Mouse (Mus musculus) embryonic facial prominence, embryonic 15.5 days (tissue): ENCODE measurements around the gene Agrn. TPM values are rescaled to one million over a fixed set of nuclear protein-coding genes. Genes with fewer than 3 reads are reported as not detected.

Experiments
- ATAC-seq: fragments of 200-750 bp; cut with Nextera tagmentation; 2 replicates; pipeline ENCODE4 v1.8.0; 2017; ENCODE audit warnings: low read depth, moderate TSS enrichment; ENCODE audit not compliant: insufficient number of reproducible peaks, low FRiP score, low TSS enrichment
- H3K27ac ChIP-seq: fragments of 300-500 bp; sonication (generic); replicated peaks from 2 replicates; pipeline ENCODE4 v1.5.1; 2015; ENCODE audit warnings: mild to moderate bottlenecking, inconsistent platforms
- H3K27me3 ChIP-seq: fragments of 300-500 bp; sonication (generic); 2 replicates; pipeline ENCODE4 v1.6.1; 2015; ENCODE audit warnings: inconsistent platforms
- H3K36me3 ChIP-seq: fragments of 300-500 bp; sonication (generic); 2 replicates; pipeline ENCODE4 v1.6.1; 2015; ENCODE audit warnings: mild to moderate bottlenecking, inconsistent platforms
- H3K4me1 ChIP-seq: fragments of 300-500 bp; sonication (generic); 2 replicates; pipeline ENCODE4 v1.6.1; 2015; ENCODE audit warnings: inconsistent platforms
- H3K4me2 ChIP-seq: fragments of 300-500 bp; sonication (generic); replicated peaks from 2 replicates; pipeline ENCODE4 v1.6.1; 2015; ENCODE audit warnings: mild to moderate bottlenecking, inconsistent platforms
- H3K4me3 ChIP-seq: fragments of 300-500 bp; sonication (generic); replicated peaks from 2 replicates; pipeline ENCODE4 v1.5.1; 2015; ENCODE audit warnings: mild to moderate bottlenecking, inconsistent platforms
- H3K9ac ChIP-seq: fragments of 300-500 bp; sonication (generic); 2 replicates; pipeline ENCODE4 v1.6.1; 2015; ENCODE audit warnings: inconsistent platforms
- H3K9me3 ChIP-seq: fragments of 300-500 bp; sonication (generic); replicated peaks from 2 replicates; pipeline ENCODE4 v1.6.1; 2016; ENCODE audit warnings: inconsistent platforms
- WGBS: fragments of 180-500 bp; shearing (Covaris S2); methylation state at CpG from one replicate; pipeline ENCODE4 v1.1.7; 2015; 5-methylcytosine and 5-hydroxymethylcytosine counted together
- polyA plus RNA-seq: library from polyadenylated mRNA; unstranded; fragments of >200 nt; fragmentation: Nextera tagmentation; extraction: Ambion mirVana; gene quantifications from 2 replicates; pipeline ENCODE4 v1.2.1, GENCODE M21; 2015

Agrn gene
- polyA plus RNA-seq, 1 experiment from 2014 or later = 72.1 TPM

- H3K36me3 ChIP-seq = no peaks in the 10 kb centered on the region
- 90% methylated on average over 30 of the region's 30 CpGs for WGBS
Measured at GRCm38 (mm10) chr4:156136285-156137100, 60.8 kb downstream of the Agrn start.

GRCm38 (mm10) chr4:156135801-156136200, 61.5 kb downstream of the Agrn start:
- H3K9ac ChIP-seq = no peak overlapping the region
- H3K4me1 ChIP-seq = no peaks in the 10 kb centered on the region
- H3K4me3 ChIP-seq = no peak overlapping the region
- no peak overlapping the region for H3K4me2 ChIP-seq
- ATAC-seq = no peak
- no peak overlapping the region for H3K27ac ChIP-seq
- no peaks in the 10 kb centered on the region for H3K9me3 ChIP-seq
- H3K36me3 ChIP-seq = no peaks in the 10 kb centered on the region
- 93% methylated on average over 14 of the region's 14 CpGs for WGBS
- H3K27me3 ChIP-seq = no peaks in the 10 kb centered on the region

More at GRCm38 (mm10) chr4:156136285-156137100, 60.8 kb downstream of the Agrn start:
- Histone ChIP-seq H3K27ac (no peak overlapping the region), H3K9ac (no peak overlapping the region), H3K4me2 (no peak overlapping the region), H3K27me3 (no peaks in the 10 kb centered on the region), H3K4me1 (no peaks in the 10 kb centered on the region), H3K9me3 (no peaks in the 10 kb centered on the region), H3K4me3 (no peak overlapping the region)
- no peak for ATAC-seq

- 89% methylated on average over 13 of the region's 13 CpGs for WGBS
- H3K9ac ChIP-seq = no peak overlapping the region
- no peak for ATAC-seq
- H3K27me3 ChIP-seq = no peaks in the 10 kb centered on the region
- no peak overlapping the region for H3K4me3 ChIP-seq
- no peaks in the 10 kb centered on the region for H3K4me1 ChIP-seq
- no peaks in the 10 kb centered on the region for H3K9me3 ChIP-seq
- H3K4me2 ChIP-seq = no peak overlapping the region
- H3K27ac ChIP-seq = no peak overlapping the region
- H3K36me3 ChIP-seq = no peaks in the 10 kb centered on the region
Measured at GRCm38 (mm10) chr4:156135112-156135511, 62.2 kb downstream of the Agrn start.

DNA sequence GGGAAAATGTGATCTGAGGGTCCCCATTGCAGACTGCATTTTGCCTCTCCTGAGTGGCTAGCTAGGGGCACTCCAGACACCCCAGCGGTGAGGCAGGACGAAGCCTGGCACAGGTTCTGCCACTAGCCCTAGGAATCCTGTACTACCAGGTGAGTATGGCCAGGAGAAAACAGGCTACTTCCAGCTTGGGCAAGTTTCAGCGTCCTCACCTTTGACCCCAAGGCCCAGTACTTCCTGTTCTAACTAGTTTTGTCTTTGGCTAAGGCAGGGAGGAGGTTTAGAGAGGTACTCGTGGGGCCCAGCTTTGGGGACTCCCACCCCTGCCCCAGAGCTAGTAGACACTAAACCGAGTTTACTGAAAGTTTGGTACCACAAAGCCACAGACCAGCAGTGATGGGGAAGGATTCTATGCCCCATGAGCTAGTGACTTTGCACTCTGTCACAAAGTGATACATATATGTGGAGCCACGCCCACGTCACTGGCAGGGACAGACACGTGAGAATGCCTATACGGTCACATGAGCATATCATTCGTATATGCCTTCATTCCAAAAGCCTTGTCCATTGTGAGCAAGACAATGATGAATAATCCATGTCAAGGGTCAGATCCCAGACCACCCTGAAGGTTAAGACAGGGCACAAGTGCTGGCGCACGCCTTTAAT, 63.2 kb downstream of the Agrn start:
- Histone ChIP-seq H3K36me3 (no peaks in the 10 kb centered on the region), H3K4me2 (no peak overlapping the region), H3K9ac (no peak overlapping the region), H3K27me3 (no peaks in the 10 kb centered on the region), H3K9me3 (no peaks in the 10 kb centered on the region), H3K4me1 (no peaks in the 10 kb centered on the region), H3K4me3 (no peak overlapping the region), H3K27ac (no peak overlapping the region)
- no peak for ATAC-seq
- WGBS = 68% methylated on average over 12 of the region's 12 CpGs

DNA sequence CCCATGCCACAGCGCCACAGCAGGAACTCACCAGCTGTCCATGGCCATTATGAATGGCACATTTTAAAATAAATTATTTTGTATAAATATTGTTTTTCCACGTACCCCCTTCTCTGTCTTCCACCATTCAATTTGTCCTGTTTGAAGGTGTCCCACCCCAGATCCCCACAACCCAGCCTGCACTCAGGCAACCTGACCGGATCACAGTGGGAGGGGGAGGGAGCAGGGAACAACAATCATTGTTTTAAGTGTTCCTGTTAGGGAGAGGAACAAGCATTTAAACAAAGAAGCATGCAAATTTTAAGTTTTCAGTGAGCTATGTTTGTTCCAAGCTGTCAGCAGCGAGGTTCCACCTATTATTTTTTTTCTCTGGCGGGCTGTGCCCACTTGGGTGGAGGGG, 64.0 kb downstream of the Agrn start:
- H3K9me3 ChIP-seq = no peaks in the 10 kb centered on the region
- no peaks in the 10 kb centered on the region for H3K27me3 ChIP-seq
- WGBS = 65% methylated on average over 5 of the region's 5 CpGs
- H3K4me1 ChIP-seq = no peaks in the 10 kb centered on the region
- H3K36me3 ChIP-seq = no peaks in the 10 kb centered on the region
- no peak overlapping the region for H3K9ac ChIP-seq
- no peak overlapping the region for H3K27ac ChIP-seq
- no peak overlapping the region for H3K4me3 ChIP-seq
- ATAC-seq = no peak
- no peak overlapping the region for H3K4me2 ChIP-seq

DNA sequence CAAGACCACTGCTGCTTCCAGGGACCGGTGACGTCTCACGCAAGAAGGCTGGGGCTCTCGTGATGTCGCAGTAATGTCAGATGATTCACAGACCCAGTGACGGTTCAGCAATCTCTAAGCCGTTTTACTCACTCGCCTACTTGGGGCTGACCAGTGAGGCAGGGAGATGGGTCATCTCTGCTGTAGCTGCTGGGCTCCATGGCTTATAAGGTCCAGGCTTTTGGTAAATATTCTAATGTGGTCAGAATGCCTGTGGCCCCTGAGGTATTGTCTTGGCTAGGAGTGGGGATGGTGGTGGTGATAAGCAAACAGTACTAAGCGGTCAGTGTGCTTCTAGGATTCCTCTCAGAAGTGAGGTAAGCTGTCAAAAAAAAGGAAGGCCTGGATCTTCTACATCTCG, 66.3 kb downstream of the Agrn start:
- Histone ChIP-seq H3K4me3 (no peak overlapping the region), H3K27me3 (no peaks in the 10 kb centered on the region), H3K4me1 (no peaks in the 10 kb centered on the region), H3K4me2 (no peak overlapping the region), H3K9ac (no peak overlapping the region), H3K36me3 (peaks cover 6% of the 10 kb centered on the region), H3K27ac (no peak overlapping the region), H3K9me3 (no peaks in the 10 kb centered on the region)
- WGBS = 84% methylated on average over 10 of the region's 10 CpGs
- ATAC-seq = no peak

- 74% methylated on average over 15 of the region's 15 CpGs for WGBS
Measured at GRCm38 (mm10) chr4:156130436-156130835, 66.9 kb downstream of the Agrn start, which contains the start of gene Rnf223. Gene Rnf223, plus strand, starts transcription at chr4:156130513.

GRCm38 (mm10) chr4:156128746-156129145, 68.5 kb downstream of the Agrn start:
- Histone ChIP-seq H3K36me3 (peaks cover 28% of the 10 kb centered on the region), H3K9me3 (no peaks in the 10 kb centered on the region), H3K27me3 (no peaks in the 10 kb centered on the region), H3K4me3 (no peak overlapping the region), H3K4me1 (no peaks in the 10 kb centered on the region), H3K4me2 (no peak overlapping the region), H3K9ac (no peak overlapping the region), H3K27ac (no peak overlapping the region)
- ATAC-seq = no peak
- 64% methylated on average over 5 of the region's 5 CpGs for WGBS

More at GRCm38 (mm10) chr4:156130436-156130835, 66.9 kb downstream of the Agrn start, which contains the start of gene Rnf223:
- ATAC-seq = no peak
- Histone ChIP-seq H3K9me3 (no peaks in the 10 kb centered on the region), H3K4me1 (no peaks in the 10 kb centered on the region), H3K27ac (no peak within 1 kb of the TSS), H3K4me2 (no peak within 1 kb of the TSS), H3K27me3 (no peaks in the 10 kb centered on the region), H3K9ac (no peak within 1 kb of the TSS), H3K4me3 (no peak within 1 kb of the TSS), H3K36me3 (peaks cover 11% of the 10 kb centered on the region)

DNA sequence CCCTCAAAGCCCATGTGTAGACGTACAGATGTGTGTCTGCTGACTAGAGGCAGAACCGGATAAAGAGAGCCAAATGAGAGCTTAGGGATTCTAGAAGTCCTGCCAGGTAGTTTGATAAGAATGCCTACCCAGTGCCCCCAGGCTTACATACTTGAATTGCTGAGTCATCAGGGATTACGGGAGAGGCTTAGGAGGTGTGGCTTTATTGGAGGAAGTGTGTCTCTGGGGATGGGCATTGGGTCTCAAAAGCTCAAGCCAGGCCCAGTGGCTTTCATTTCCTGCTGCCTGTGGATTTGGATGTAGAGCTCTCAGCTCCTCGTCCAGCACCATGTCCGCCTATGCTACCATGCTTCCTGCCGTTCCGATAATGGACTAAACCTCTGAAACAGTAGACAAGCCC, 70.4 kb downstream of the Agrn start:
- no peak for ATAC-seq
- no peak overlapping the region for H3K9ac ChIP-seq
- H3K4me3 ChIP-seq = no peak overlapping the region
- H3K27me3 ChIP-seq = no peaks in the 10 kb centered on the region
- H3K4me1 ChIP-seq = no peaks in the 10 kb centered on the region
- H3K4me2 ChIP-seq = no peak overlapping the region
- 82% methylated on average over 7 of the region's 7 CpGs for WGBS
- no peaks in the 10 kb centered on the region for H3K9me3 ChIP-seq
- H3K36me3 ChIP-seq = peaks cover 47% of the 10 kb centered on the region
- H3K27ac ChIP-seq = no peak overlapping the region

DNA sequence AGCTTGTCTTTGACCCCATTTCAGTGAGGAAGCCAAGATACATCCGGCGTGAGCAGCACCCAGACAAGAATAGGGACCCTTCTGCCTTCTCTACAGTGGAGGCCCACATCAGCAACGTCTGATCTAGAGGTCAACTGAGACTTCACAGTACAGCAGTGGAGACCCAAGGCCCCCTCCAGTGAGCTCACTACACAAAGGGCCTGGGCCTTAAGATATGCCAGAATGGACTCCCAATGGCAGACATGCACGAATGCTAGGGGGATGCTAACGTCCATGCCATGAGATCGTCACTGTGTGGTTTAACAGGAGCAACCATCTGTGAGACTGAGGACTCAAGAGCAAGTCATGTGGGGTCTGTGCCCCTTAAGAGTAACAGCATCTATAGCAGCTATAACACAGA, 71.9 kb downstream of the Agrn start:
- Histone ChIP-seq H3K9me3 (no peaks in the 10 kb centered on the region), H3K4me1 (no peaks in the 10 kb centered on the region), H3K4me3 (no peak overlapping the region), H3K27me3 (no peaks in the 10 kb centered on the region), H3K36me3 (peaks cover 62% of the 10 kb centered on the region), H3K9ac (no peak overlapping the region), H3K4me2 (no peak overlapping the region), H3K27ac (no peak overlapping the region)
- 93% methylated on average over 6 of the region's 6 CpGs for WGBS
- no peak for ATAC-seq

GRCm38 (mm10) chr4:156124077-156124476, 73.2 kb downstream of the Agrn start:
- Histone ChIP-seq H3K4me1 (no peaks in the 10 kb centered on the region), H3K36me3 (peaks cover 75% of the 10 kb centered on the region), H3K4me2 (no peak overlapping the region), H3K27ac (no peak overlapping the region), H3K4me3 (no peak overlapping the region), H3K9ac (no peak overlapping the region), H3K27me3 (no peaks in the 10 kb centered on the region), H3K9me3 (no peaks in the 10 kb centered on the region)
- WGBS = 94% methylated on average over 7 of the region's 7 CpGs
- no peak for ATAC-seq
